Mouse (Mus musculus): ENCODE results near the gene Mcrip2.

The Mcrip2 gene

GRCm38 (mm10) chr17:25886806-25887205 is 18.2 kb upstream of the Mcrip2 start:
- CTCF ChIA-PET: interaction anchor here (0.5 to 9.0 kb wide), 8 partner anchors 8 to 475 kb away, joined by 3 to 54 read pairs (median 4); no protein-coding TSS in a partner anchor
- POLR2A ChIA-PET: interaction anchor here in 3 of 4 experiments (0.6 to 1.7 kb wide), 9 partner anchors 9 to 1343 kb away, joined by 3 to 8 read pairs (median 4); partner anchors contain the start of genes Capn15 (in 1 of the 3) and Mcrip2 (in 1 of the 3)

- CTCF ChIA-PET: interaction anchor here (0.6 to 9.0 kb wide), 7 partner anchors 8 to 126 kb away, joined by 3 to 54 read pairs (median 3); no protein-coding TSS in a partner anchor
- POLR2A ChIA-PET: interaction anchor here in 3 of 4 experiments (0.5 to 1.7 kb wide), 6 partner anchors 11 to 217 kb away, joined by 3 to 5 read pairs (median 4); partner anchors contain the start of genes Capn15 (in 1 of the 3) and Rhot2 (in 1 of the 3)
Measured at GRCm38 (mm10) chr17:25885636-25886035, 17.1 kb upstream of the Mcrip2 start.

- ChIA-PET POLR2A (interaction anchor here (1.0 to 2.0 kb wide), 12 partner anchors 10 to 68 kb away, joined by 3 to 5 read pairs (median 4); partner anchors contain the start of genes Mcrip2 (in 2 of the 4) and Stub1 (in 2 of the 4)), CTCF (interaction anchor here in 3 of 4 experiments (0.6 to 9.0 kb wide), 7 partner anchors 8 to 388 kb away, joined by 3 to 54 read pairs (median 4); partner anchors contain the start of gene Mettl26 (in 1 of the 3))
Measured at GRCm38 (mm10) chr17:25883824-25884223, 15.3 kb upstream of the Mcrip2 start.

- CTCF ChIA-PET: interaction anchor here in 2 of 4 experiments (1.4 to 9.0 kb wide), 5 partner anchors 7 to 13 kb away, joined by 4 to 54 read pairs (median 5); partner anchors contain the start of gene Mettl26 (in 1 of the 2)
- POLR2A ChIA-PET: interaction anchor here in 2 of 4 experiments (0.8 to 2.0 kb wide), 10 partner anchors 9 to 68 kb away, joined by 3 to 5 read pairs (median 4); partner anchors contain the start of genes Mcrip2 (in 2 of the 2) and Stub1 (in 2 of the 2)
Measured at GRCm38 (mm10) chr17:25883268-25883667, 14.7 kb upstream of the Mcrip2 start.

GRCm38 (mm10) chr17:25882306-25882705 is 13.7 kb upstream of the Mcrip2 start:
- POLR2A ChIA-PET: interaction anchor here in 3 of 4 experiments (0.9 to 5.8 kb wide), 7 partner anchors 8 to 49 kb away, joined by 3 to 45 read pairs (median 3); partner anchors contain the start of genes Stub1 (in 2 of the 3), Mcrip2 (in 1 of the 3), Rhot2 (in 1 of the 3) and Wdr90 (in 1 of the 3)
- CTCF ChIA-PET: interaction anchor here in 2 of 4 experiments (4.4 to 9.0 kb wide), 2 partner anchors 13 kb away, joined by 41 to 54 read pairs; no protein-coding TSS in a partner anchor

GRCm38 (mm10) chr17:25881691-25882090 is 13.1 kb upstream of the Mcrip2 start:
- POLR2A ChIA-PET: interaction anchor here (0.6 to 5.8 kb wide), 12 partner anchors 8 to 154 kb away, joined by 3 to 45 read pairs (median 3); partner anchors contain the start of genes Mcrip2 (in 2 of the 4), Chtf18 (in 1 of the 4), Rhot2 (in 1 of the 4) and Rpusd1 (in 1 of the 4)
- CTCF ChIA-PET: interaction anchor here in 2 of 4 experiments (0.9 to 9.0 kb wide), 6 partner anchors 13 to 131 kb away, joined by 3 to 54 read pairs (median 4); partner anchors contain the start of gene Mcrip2 (in 1 of the 2)

- ChIA-PET CTCF (interaction anchor here (0.6 to 9.0 kb wide), 12 partner anchors 12 to 622 kb away, joined by 3 to 54 read pairs (median 4); partner anchors contain the start of genes Mcrip2 (in 2 of the 4) and Sox8 (in 1 of the 4)), POLR2A (interaction anchor here (0.6 to 5.8 kb wide), 19 partner anchors 9 to 154 kb away, joined by 3 to 45 read pairs (median 3); partner anchors contain the start of genes Mcrip2 (in 4 of the 4), Stub1 (in 2 of the 4), Chtf18 (in 1 of the 4) and Rhbdl1 (in 1 of the 4))
Measured at GRCm38 (mm10) chr17:25880913-25881641, 12.5 kb upstream of the Mcrip2 start.

- ChIA-PET POLR2A (interaction anchor here (0.6 to 5.8 kb wide), 16 partner anchors 11 to 815 kb away, joined by 3 to 45 read pairs (median 4); partner anchors contain the start of genes Mcrip2 (in 4 of the 4), Stub1 (in 2 of the 4), Rhbdl1 (in 1 of the 4) and Rhot2 (in 1 of the 4)), CTCF (interaction anchor here (0.5 to 9.0 kb wide), 16 partner anchors 12 to 623 kb away, joined by 3 to 54 read pairs (median 4); partner anchors contain the start of genes Mcrip2 (in 2 of the 4), Sox8 (in 1 of the 4) and Stub1 (in 1 of the 4))
Measured at GRCm38 (mm10) chr17:25880196-25880910, 11.8 kb upstream of the Mcrip2 start, which contains the start of gene Wfikkn1. Wfikkn1 (minus strand) TSS chr17:25880858.

- ChIA-PET CTCF (interaction anchor here (0.5 to 9.0 kb wide), 37 partner anchors 10 to 1199 kb away, joined by 3 to 54 read pairs (median 4); partner anchors contain the start of genes Mcrip2 (in 4 of the 4), Capn15 (in 1 of the 4) and Stub1 (in 1 of the 4)), POLR2A (interaction anchor here in 3 of 4 experiments (0.6 to 5.8 kb wide), 16 partner anchors 9 to 815 kb away, joined by 3 to 45 read pairs (median 4); partner anchors contain the start of genes Stub1 (in 3 of the 3), Mcrip2 (in 2 of the 3), Tmem8 (in 1 of the 3) and Wdr90 (in 1 of the 3))
Measured at GRCm38 (mm10) chr17:25879750-25880149, 11.2 kb upstream of the Mcrip2 start.

GRCm38 (mm10) chr17:25879261-25879660 is 10.7 kb upstream of the Mcrip2 start:
- ChIA-PET POLR2A (interaction anchor here in 3 of 4 experiments (0.7 to 5.8 kb wide), 16 partner anchors 8 to 234 kb away, joined by 3 to 45 read pairs (median 6); partner anchors contain the start of genes Stub1 (in 3 of the 3), Mcrip2 (in 2 of the 3), Capn15 (in 1 of the 3) and Rab40c (in 1 of the 3)), CTCF (interaction anchor here (0.5 to 9.0 kb wide), 40 partner anchors 9 to 1200 kb away, joined by 3 to 54 read pairs (median 4); partner anchors contain the start of genes Mcrip2 (in 4 of the 4), Capn15 (in 1 of the 4), Rhot2 (in 1 of the 4) and Stub1 (in 1 of the 4))

- ChIA-PET POLR2A (interaction anchor here in 3 of 4 experiments (0.7 to 5.8 kb wide), 17 partner anchors 8 to 235 kb away, joined by 3 to 45 read pairs (median 5); partner anchors contain the start of genes Stub1 (in 3 of the 3), Mcrip2 (in 2 of the 3), Capn15 (in 1 of the 3) and Rab40c (in 1 of the 3)), CTCF (interaction anchor here (0.6 to 9.0 kb wide), 34 partner anchors 8 to 367 kb away, joined by 3 to 54 read pairs (median 4); partner anchors contain the start of genes Mcrip2 (in 4 of the 4), Capn15 (in 1 of the 4), Rhot2 (in 1 of the 4) and Stub1 (in 1 of the 4))
Measured at GRCm38 (mm10) chr17:25878611-25879180, 10.1 kb upstream of the Mcrip2 start.

GRCm38 (mm10) chr17:25877741-25878610 is 9.4 kb upstream of the Mcrip2 start:
- ChIA-PET POLR2A (interaction anchor here (0.6 to 5.8 kb wide), 13 partner anchors 7 to 131 kb away, joined by 3 to 45 read pairs (median 4); partner anchors contain the start of genes Mcrip2 (in 2 of the 4), Stub1 (in 2 of the 4), Capn15 (in 1 of the 4) and Jmjd8 (in 1 of the 4)), CTCF (interaction anchor here (0.6 to 3.0 kb wide), 12 partner anchors 7 to 163 kb away, joined by 3 to 21 read pairs (median 4); partner anchors contain the start of gene Mcrip2 (in 1 of the 4))

- POLR2A ChIA-PET: interaction anchor here in 3 of 4 experiments (0.6 to 5.8 kb wide), 9 partner anchors 9 to 707 kb away, joined by 3 to 45 read pairs (median 4); partner anchors contain the start of genes Mcrip2 (in 2 of the 3), Jmjd8 (in 1 of the 3) and Stub1 (in 1 of the 3)
Measured at GRCm38 (mm10) chr17:25877025-25877424, 8.5 kb upstream of the Mcrip2 start.

GRCm38 (mm10) chr17:25876347-25876915 is 7.9 kb upstream of the Mcrip2 start:
- ChIA-PET CTCF (interaction anchor here in 2 of 4 experiments (0.6 to 2.0 kb wide), 5 partner anchors 8 to 1260 kb away, joined by 3 to 6 read pairs (median 4); no protein-coding TSS in a partner anchor), POLR2A (interaction anchor here in 2 of 4 experiments (0.5 to 5.8 kb wide), 7 partner anchors 9 to 233 kb away, joined by 3 to 45 read pairs (median 3); partner anchors contain the start of genes Mcrip2 (in 2 of the 2) and Stub1 (in 1 of the 2))

More at GRCm38 (mm10) chr17:25877025-25877424, 8.5 kb upstream of the Mcrip2 start:
- CTCF ChIA-PET: interaction anchor here in 3 of 4 experiments (0.6 to 2.0 kb wide), 5 partner anchors 8 to 1259 kb away, joined by 3 to 6 read pairs (median 4); no protein-coding TSS in a partner anchor

Measured in embryonic stem cell, embryonic (primary cell).